Mouse (Mus musculus) embryonic facial prominence, embryonic 11.5 days (tissue): ENCODE results near the gene Rfng. TPM values are rescaled to one million over a fixed set of nuclear protein-coding genes. Genes with fewer than 3 reads are reported as not detected.
A peak's percentile ranks its signal among the peaks of the same experiment; 100 is the strongest.
"Not testable (repeated sequence)": the region's sequence is repeated elsewhere in the genome, so short reads cannot be mapped to it uniquely, and the experiment has no call there.

Source experiments
- ATAC-seq: fragments of 200-750 bp; cut with Nextera tagmentation; replicated peaks from 2 replicates; pipeline ENCODE4 v1.8.0; 2017; ENCODE audit warnings: low read depth; ENCODE audit not compliant: insufficient number of reproducible peaks, low FRiP score, low TSS enrichment
- DNase-seq: peaks from one replicate; pipeline ENCODE4 v3.0.0-alpha.2; 2015; ENCODE audit warnings: low spot score
- H3K27ac ChIP-seq: fragments of 300-500 bp; sonication (generic); replicated peaks from 2 replicates; pipeline ENCODE4 v1.5.1; 2014; ENCODE audit warnings: mild to moderate bottlenecking, low read depth, low read length, control low read depth
- H3K27me3 ChIP-seq: fragments of 300-500 bp; sonication (generic); 2 replicates; pipeline ENCODE4 v1.6.1; 2014; ENCODE audit warnings: mild to moderate bottlenecking, low read length, moderate library complexity, mixed read lengths; ENCODE audit not compliant: control insufficient read depth, insufficient read depth
- H3K36me3 ChIP-seq: fragments of 300-500 bp; sonication (generic); replicated peaks from 2 replicates; pipeline ENCODE4 v1.6.1; 2014; ENCODE audit warnings: low read depth, mild to moderate bottlenecking, low read length, moderate library complexity, mixed read lengths; ENCODE audit not compliant: control insufficient read depth, insufficient read depth
- H3K4me1 ChIP-seq: fragments of 300-500 bp; sonication (generic); 2 replicates; pipeline ENCODE4 v1.6.1; 2014; ENCODE audit warnings: low read length, mixed read lengths; ENCODE audit not compliant: control insufficient read depth, insufficient read depth
- H3K4me2 ChIP-seq: fragments of 300-500 bp; sonication (generic); 2 replicates; pipeline ENCODE4 v1.6.1; 2014; ENCODE audit warnings: low read depth, mild to moderate bottlenecking, control low read depth, low read length, moderate library complexity
- H3K4me3 ChIP-seq: fragments of 300-500 bp; sonication (generic); 2 replicates; pipeline ENCODE4 v1.5.1; 2014; ENCODE audit warnings: low read depth, low read length, control low read depth
- H3K9ac ChIP-seq: fragments of 300-500 bp; sonication (generic); replicated peaks from 2 replicates; pipeline ENCODE4 v1.6.1; 2014; ENCODE audit warnings: mild to moderate bottlenecking, control low read depth, low read length
- H3K9me3 ChIP-seq: fragments of 300-500 bp; sonication (generic); replicated peaks from 2 replicates; pipeline ENCODE4 v1.6.1; 2016; ENCODE audit warnings: mild to moderate bottlenecking, low read length, inconsistent platforms, mixed read lengths; ENCODE audit not compliant: control insufficient read depth
- WGBS: fragments of 180-500 bp; shearing (Covaris S2); extraction: QIAGEN DNeasy Blood & Tissue Kit; methylation state at CpG from one replicate; pipeline ENCODE4 v1.1.7; 2014; 5-methylcytosine and 5-hydroxymethylcytosine counted together
- polyA plus RNA-seq: library from polyadenylated mRNA; unstranded; fragments of >200 nt; fragmentation: Nextera tagmentation; extraction: Ambion mirVana; gene quantifications from 2 replicates; pipeline ENCODE4 v1.2.1, GENCODE M21; 2014

Rfng gene
- 16.2 and 21.2 TPM in 2 replicates for polyA plus RNA-seq

GRCm38 (mm10) chr11:120784064-120784791 lies at the start of gene Rfng, which contains the start of gene Gps1:
Gene Rfng, minus strand, starts transcription at chr11:120784207.
Gene Gps1, plus strand, starts transcription at chr11:120784272.
- Histone ChIP-seq H3K4me1 (peaks cover 9% of the 10 kb centered on the region), H3K4me3 (peak within 1 kb of the TSS; percentile 97), H3K36me3 (peaks cover 5% of the 10 kb centered on the region), H3K9ac (peak within 1 kb of the TSS; percentile 91), H3K27me3 (no peaks in the 10 kb centered on the region), H3K27ac (peak within 1 kb of the TSS; percentile 62), H3K9me3 (no peaks in the 10 kb centered on the region), H3K4me2 (peak within 1 kb of the TSS; percentile 93)
- WGBS: under 1% methylated on average over 90 of the region's 107 CpGs
- DNase-seq (peak; percentile 84), ATAC-seq (peak; percentile 79)

GRCm38 (mm10) chr11:120832962-120833361 lies 49.0 kb upstream of the Rfng start:
- DNase-seq, ATAC-seq, H3K36me3 ChIP-seq, H3K9me3 ChIP-seq, H3K9ac ChIP-seq, H3K4me1 ChIP-seq, H3K27me3 ChIP-seq, H3K4me2 ChIP-seq, H3K27ac ChIP-seq, H3K4me3 ChIP-seq: not testable (repeated sequence)
- 95% methylated on average over 5 of the region's 5 CpGs for WGBS

GRCm38 (mm10) chr11:120831659-120832440 lies 47.8 kb upstream of the Rfng start:
- 77% methylated on average over 3 of the region's 3 CpGs for WGBS
- ATAC-seq: no peak; the same call in 1 of the 2 replicates
- H3K27ac ChIP-seq: no peak overlapping the region

GRCm38 (mm10) chr11:120830686-120831085 lies 46.7 kb upstream of the Rfng start:
- H3K4me1 ChIP-seq: peaks cover 4% of the 10 kb centered on the region
- no peaks in the 10 kb centered on the region for H3K36me3 ChIP-seq
- H3K4me3 ChIP-seq: no peak overlapping the region
- WGBS: 69% methylated on average over 12 of the region's 12 CpGs
- no peaks in the 10 kb centered on the region for H3K27me3 ChIP-seq
- H3K27ac ChIP-seq: no peak overlapping the region
- no peak overlapping the region for H3K9ac ChIP-seq
- DNase-seq (no peak), ATAC-seq (no peak)
- no peaks in the 10 kb centered on the region for H3K9me3 ChIP-seq
- no peak overlapping the region for H3K4me2 ChIP-seq

More at GRCm38 (mm10) chr11:120831659-120832440, 47.8 kb upstream of the Rfng start:
- Histone ChIP-seq H3K4me1 (no peaks in the 10 kb centered on the region), H3K4me3 (no peak overlapping the region), H3K36me3 (no peaks in the 10 kb centered on the region), H3K9me3 (no peaks in the 10 kb centered on the region), H3K4me2 (no peak overlapping the region), H3K9ac (no peak overlapping the region), H3K27me3 (no peaks in the 10 kb centered on the region)
- no peak for DNase-seq

- Histone ChIP-seq H3K9ac (no peak overlapping the region), H3K4me3 (no peak overlapping the region), H3K9me3 (no peaks in the 10 kb centered on the region), H3K4me1 (peaks cover 10% of the 10 kb centered on the region), H3K36me3 (no peaks in the 10 kb centered on the region), H3K27me3 (no peaks in the 10 kb centered on the region), H3K4me2 (no peak overlapping the region), H3K27ac (no peak overlapping the region)
- DNase-seq: no peak
- whole genome bisulfite sequencing: 89% methylated on average over 10 of the region's 10 CpGs
- ATAC-seq: no peak
These were observed 45.9 kb upstream of the Rfng start for GRCm38 (mm10) chr11:120829757-120830532.

GRCm38 (mm10) chr11:120828416-120828815 lies 44.4 kb upstream of the Rfng start:
- no peak overlapping the region for H3K9ac ChIP-seq
- H3K4me1 ChIP-seq: peaks cover 10% of the 10 kb centered on the region
- DNase-seq: no peak
- no peak overlapping the region for H3K27ac ChIP-seq
- H3K4me2 ChIP-seq: no peak overlapping the region
- H3K9me3 ChIP-seq: no peaks in the 10 kb centered on the region
- no peak for ATAC-seq
- no peaks in the 10 kb centered on the region for H3K36me3 ChIP-seq
- H3K4me3 ChIP-seq: no peak overlapping the region
- 72% methylated on average over 4 of the region's 4 CpGs for WGBS
- H3K27me3 ChIP-seq: no peaks in the 10 kb centered on the region

GRCm38 (mm10) chr11:120826016-120826953 lies 42.3 kb upstream of the Rfng start:
- H3K9ac ChIP-seq: peak overlapping the region; percentile 94; the same call in 1 of the 2 replicates
- DNase-seq: no peak

More at GRCm38 (mm10) chr11:120826016-120826953, 42.3 kb upstream of the Rfng start:
- no peak overlapping the region for H3K4me2 ChIP-seq
- H3K4me1 ChIP-seq: peaks cover 20% of the 10 kb centered on the region
- peak overlapping the region; percentile 97 for H3K27ac ChIP-seq
- H3K4me3 ChIP-seq: no peak overlapping the region
- no peaks in the 10 kb centered on the region for H3K36me3 ChIP-seq
- H3K9me3 ChIP-seq: no peaks in the 10 kb centered on the region
- no peaks in the 10 kb centered on the region for H3K27me3 ChIP-seq
- WGBS: 79% methylated on average over 8 of the region's 8 CpGs
- ATAC-seq: no peak
